23 mouse cellular contexts compared by ENCODE assay signal in genomic region chr17:50201828-50202445, GRCm38 (mm10).
"Had no signal": no experiment of that assay in that cellular context is flagged by ENCODE, and none has a peak within 500 bp of the region (broad histone marks: within the 10 kb centered on the region; RNA-seq: fewer than 3 reads in every experiment).

No protein-coding gene starts in this region.

- H3K4me3 ChIP-seq: heart, adult 2 months; heart, embryonic 13.5 days; heart, embryonic 15.5 days; hindbrain, embryonic 13.5 days; hindbrain, embryonic 15.5 days; kidney, embryonic 15.5 days; limb, embryonic 13.5 days; limb, embryonic 15.5 days; liver, embryonic 12.5 days had no signal

- H3K27me3 ChIP-seq: heart, embryonic 13.5 days; heart, embryonic 15.5 days; hindbrain, embryonic 13.5 days; kidney, embryonic 15.5 days; limb, embryonic 13.5 days; limb, embryonic 15.5 days had no signal

- H3K9ac ChIP-seq: forebrain, postnatal 0 days; heart, embryonic 13.5 days; heart, embryonic 15.5 days; hindbrain, embryonic 13.5 days; hindbrain, embryonic 15.5 days; kidney, embryonic 15.5 days; limb, embryonic 13.5 days; limb, embryonic 15.5 days; liver, embryonic 12.5 days; liver, embryonic 14.5 days had no signal

- DNase-seq: forebrain, postnatal 0 days; gastrocnemius, postnatal 25 days; heart, postnatal 14 days; heart, postnatal 36 days; kidney, adult 11 months; kidney, adult 2 months; kidney, adult 9 months; kidney, postnatal 14 days; kidney, postnatal 36 days; layer of hippocampus, postnatal 36 days; left cerebral cortex, postnatal 4 days had no signal

- H3K4me1 ChIP-seq: hindbrain, embryonic 13.5 days; hindbrain, embryonic 15.5 days; kidney, embryonic 15.5 days had no signal

- H3K9me3 ChIP-seq: heart, embryonic 13.5 days; heart, embryonic 15.5 days; hindbrain, embryonic 13.5 days; hindbrain, embryonic 15.5 days; kidney, embryonic 15.5 days; limb, embryonic 13.5 days; limb, embryonic 15.5 days; liver, embryonic 12.5 days had no signal

- H3K27ac ChIP-seq: heart, adult 2 months; heart, embryonic 13.5 days; heart, embryonic 15.5 days; hindbrain, embryonic 13.5 days; hindbrain, embryonic 15.5 days; kidney, embryonic 15.5 days; kidney, postnatal 0 days; limb, embryonic 13.5 days; limb, embryonic 15.5 days; liver, embryonic 12.5 days; liver, embryonic 14.5 days had no signal

- H3K4me2 ChIP-seq: heart, embryonic 11.5 days; heart, embryonic 13.5 days; heart, embryonic 15.5 days; hindbrain, embryonic 13.5 days; hindbrain, embryonic 15.5 days; kidney, embryonic 15.5 days; limb, embryonic 13.5 days; limb, embryonic 15.5 days; liver, embryonic 12.5 days had no signal

- H3K36me3 ChIP-seq: heart, embryonic 13.5 days; heart, embryonic 15.5 days; hindbrain, embryonic 13.5 days; hindbrain, embryonic 15.5 days; kidney, embryonic 15.5 days; limb, embryonic 13.5 days; limb, embryonic 15.5 days; liver, embryonic 12.5 days had no signal
